Mouse (Mus musculus): ENCODE data around the gene Olfr1160. TPM values are rescaled to one million over a fixed set of nuclear protein-coding genes. Genes with fewer than 3 reads are reported as not detected.

Gene Olfr1160
- polyA plus RNA-seq, 1 experiment from 2014 or later: not detected

Other genes starting within 250 kb of the Olfr1160 start
- gene Olfr152, start 228.8 kb downstream of the Olfr1160 start, polyA plus RNA-seq (2014; fragmentation: Nextera tagmentation; extraction: Ambion mirVana): not detected in 2 replicates
- gene Olfr1143, start 207.7 kb downstream of the Olfr1160 start, polyA plus RNA-seq (2014; fragmentation: Nextera tagmentation; extraction: Ambion mirVana): not detected in 2 replicates
- not detected in 2 replicates for gene Olfr1145, start 198.4 kb downstream of the Olfr1160 start, polyA plus RNA-seq (2014; fragmentation: Nextera tagmentation; extraction: Ambion mirVana)
- gene Olfr1148, start 177.7 kb downstream of the Olfr1160 start, polyA plus RNA-seq (2014; fragmentation: Nextera tagmentation; extraction: Ambion mirVana): not detected in 2 replicates
- gene Olfr1150-ps1, start 164.3 kb downstream of the Olfr1160 start, polyA plus RNA-seq (2014; fragmentation: Nextera tagmentation; extraction: Ambion mirVana): not detected in 2 replicates
- not detected in 2 replicates for gene Olfr1151, start 152.4 kb downstream of the Olfr1160 start, polyA plus RNA-seq (2014; fragmentation: Nextera tagmentation; extraction: Ambion mirVana)
- gene Olfr1152, start 141.8 kb downstream of the Olfr1160 start, polyA plus RNA-seq (2014; fragmentation: Nextera tagmentation; extraction: Ambion mirVana): not detected in 2 replicates
- gene Olfr1153, start 113.3 kb downstream of the Olfr1160 start, polyA plus RNA-seq (2014; fragmentation: Nextera tagmentation; extraction: Ambion mirVana): not detected in 2 replicates
- gene Olfr1154, start 103.1 kb downstream of the Olfr1160 start, polyA plus RNA-seq (2014; fragmentation: Nextera tagmentation; extraction: Ambion mirVana): not detected in 2 replicates
- not detected in 2 replicates for gene Olfr1155, start 63.1 kb downstream of the Olfr1160 start, polyA plus RNA-seq (2014; fragmentation: Nextera tagmentation; extraction: Ambion mirVana)
- gene Olfr1156, start 55.2 kb downstream of the Olfr1160 start, polyA plus RNA-seq (2014; fragmentation: Nextera tagmentation; extraction: Ambion mirVana): not detected in 2 replicates
- not detected in 2 replicates for gene Olfr1157, start 40.0 kb downstream of the Olfr1160 start, polyA plus RNA-seq (2014; fragmentation: Nextera tagmentation; extraction: Ambion mirVana)
- not detected in 2 replicates for gene Olfr74, start 33.6 kb downstream of the Olfr1160 start, polyA plus RNA-seq (2014; fragmentation: Nextera tagmentation; extraction: Ambion mirVana)
- not detected in 2 replicates for gene Olfr1158, start 18.2 kb downstream of the Olfr1160 start, polyA plus RNA-seq (2014; fragmentation: Nextera tagmentation; extraction: Ambion mirVana)
- not detected in 2 replicates for gene Olfr1161, start 14.5 kb upstream of the Olfr1160 start, polyA plus RNA-seq (2014; fragmentation: Nextera tagmentation; extraction: Ambion mirVana)
- not detected in 2 replicates for gene Olfr73, start 29.4 kb upstream of the Olfr1160 start, polyA plus RNA-seq (2014; fragmentation: Nextera tagmentation; extraction: Ambion mirVana)
- not detected in 2 replicates for gene Olfr1162, start 42.9 kb upstream of the Olfr1160 start, polyA plus RNA-seq (2014; fragmentation: Nextera tagmentation; extraction: Ambion mirVana)
- not detected in 2 replicates for gene Olfr1163, start 63.6 kb upstream of the Olfr1160 start, polyA plus RNA-seq (2014; fragmentation: Nextera tagmentation; extraction: Ambion mirVana)
- gene Olfr1164, start 85.7 kb upstream of the Olfr1160 start, polyA plus RNA-seq (2014; fragmentation: Nextera tagmentation; extraction: Ambion mirVana): not detected in 2 replicates
- not detected in 2 replicates for gene Olfr1166, start 120.0 kb upstream of the Olfr1160 start, polyA plus RNA-seq (2014; fragmentation: Nextera tagmentation; extraction: Ambion mirVana)
- not detected in 2 replicates for gene Olfr1167, start 146.9 kb upstream of the Olfr1160 start, polyA plus RNA-seq (2014; fragmentation: Nextera tagmentation; extraction: Ambion mirVana)
- gene Olfr1168, start 173.6 kb upstream of the Olfr1160 start, polyA plus RNA-seq (2014; fragmentation: Nextera tagmentation; extraction: Ambion mirVana): not detected in 2 replicates
- not detected in 2 replicates for gene Olfr1170, start 220.1 kb upstream of the Olfr1160 start, polyA plus RNA-seq (2014; fragmentation: Nextera tagmentation; extraction: Ambion mirVana)